7 mouse cellular contexts compared by ENCODE assay signal in the genomic region with DNA sequence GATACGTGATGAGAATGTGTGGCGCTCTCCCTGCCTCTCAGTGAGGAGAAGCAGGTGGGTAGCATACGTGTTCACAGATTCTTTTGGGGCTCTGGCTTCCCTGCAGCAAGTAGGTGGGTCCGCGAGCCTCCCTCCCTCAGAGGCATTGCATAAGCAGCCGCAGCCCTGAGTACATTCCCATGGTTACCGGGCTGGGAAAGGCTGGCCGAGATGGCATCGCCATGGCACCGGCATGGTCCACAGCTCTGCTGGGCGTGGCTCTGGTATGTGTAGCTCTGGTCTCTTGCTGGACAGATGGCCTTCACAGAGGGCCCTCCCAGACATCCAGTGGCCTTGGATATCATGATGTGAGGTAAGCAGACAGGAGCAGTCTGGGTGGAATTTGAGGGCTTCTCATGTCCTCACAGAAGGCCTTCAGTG. TPM values are rescaled to one million over a fixed set of nuclear protein-coding genes. Genes with fewer than 3 reads are reported as not detected.
DNase-seq lines count a peak whose midpoint lies in the region; ATAC-seq and TF ChIP-seq lines count a peak whose summit lies in the region.

No protein-coding gene starts in this region.

- no peaks in the 10 kb centered on the region for H3K27me3 ChIP-seq in embryonic facial prominence, embryonic 11.5 days (ENCODE audit: control insufficient read depth, insufficient read depth, low read length)
- peaks cover 11% of the 10 kb centered on the region; the same call in 1 of the 2 replicates for H3K27me3 ChIP-seq in hindbrain, embryonic 10.5 days (ENCODE audit: insufficient read depth, poor library complexity, severe bottlenecking)

- H3K4me1 ChIP-seq in embryonic facial prominence, embryonic 11.5 days (ENCODE audit: control insufficient read depth, insufficient read depth, low read length) = no peaks in the 10 kb centered on the region
- H3K4me1 ChIP-seq in hindbrain, embryonic 10.5 days (replicated peaks) = peaks cover 36% of the 10 kb centered on the region
- peaks cover 60% of the 10 kb centered on the region for H3K4me1 ChIP-seq in olfactory bulb, adult 2 months (ENCODE audit: control insufficient read depth, insufficient read depth, low read length)

- H3K9me3 ChIP-seq in embryonic facial prominence, embryonic 11.5 days (replicated peaks; ENCODE audit: control insufficient read depth, low read length) = no peaks in the 10 kb centered on the region
- no peaks in the 10 kb centered on the region for H3K9me3 ChIP-seq in hindbrain, embryonic 10.5 days

- WGBS in embryonic facial prominence, embryonic 11.5 days = 70% methylated on average over 11 of the region's 11 CpGs
- 65% methylated on average over 11 of the region's 11 CpGs for WGBS in hindbrain, embryonic 10.5 days
- 19% methylated on average over 11 of the region's 11 CpGs for WGBS in olfactory bulb, adult 2 months

- no peak overlapping the region for H3K9ac ChIP-seq in embryonic facial prominence, embryonic 11.5 days (replicated peaks; ENCODE audit: low read length)

- no peak overlapping the region for H3K27ac ChIP-seq in embryonic facial prominence, embryonic 11.5 days (replicated peaks; ENCODE audit: low read depth, low read length)
- peak overlapping the region; percentile 66 for H3K27ac ChIP-seq in hindbrain, embryonic 10.5 days
- peak overlapping the region; percentile 95 for H3K27ac ChIP-seq in olfactory bulb, adult 2 months (ENCODE audit: insufficient read depth, low read depth, low read length)

- no peak overlapping the region for H3K4me3 ChIP-seq in embryonic facial prominence, embryonic 11.5 days (ENCODE audit: low read depth, low read length)
- no peak overlapping the region for H3K4me3 ChIP-seq in hindbrain, embryonic 10.5 days
- no peak overlapping the region for H3K4me3 ChIP-seq in olfactory bulb, adult 2 months (ENCODE audit: insufficient read depth, low read depth, low read length)

- no peak overlapping the region for H3K4me2 ChIP-seq in embryonic facial prominence, embryonic 11.5 days (ENCODE audit: low read depth, low read length)

- peak; percentile 64 for ATAC-seq in embryonic facial prominence, embryonic 11.5 days (replicated peaks; ENCODE audit: insufficient number of reproducible peaks, low FRiP score, low TSS enrichment, low read depth)

- TF ChIP-seq POLR2A in olfactory bulb, adult 2 months (IDR thresholded peaks at IDR 0.05; ENCODE audit: insufficient read depth, low read depth, low read length) = no peak

- no peaks in the 10 kb centered on the region for H3K36me3 ChIP-seq in embryonic facial prominence, embryonic 11.5 days (replicated peaks; ENCODE audit: control insufficient read depth, insufficient read depth, low read depth, low read length)
- no peaks in the 10 kb centered on the region for H3K36me3 ChIP-seq in hindbrain, embryonic 10.5 days

- TF ChIP-seq CTCF in olfactory bulb, adult 2 months (IDR thresholded peaks at IDR 0.05; ENCODE audit: insufficient read depth, low read depth, low read length) = no peak

- peak; percentile 39 for DNase-seq in 3T3-L1 (ENCODE audit: low read depth, low spot score)
- DNase-seq in Muller cell, postnatal 12 days (ENCODE audit: inconsistent ontology term) = peak; percentile 29
- peak; percentile 9 for DNase-seq in embryonic facial prominence, embryonic 11.5 days (ENCODE audit: low spot score)
- DNase-seq in hindbrain, embryonic 10.5 days (ENCODE audit: low spot score) = peak; percentile 50
- peak; percentile 74 to 89 for DNase-seq in left cerebral cortex, adult 9 months (ENCODE audit: low spot score in 2 of 2)
- no peak for DNase-seq in liver

RNA-seq across cellular contexts. Expression of a gene that starts 20.5 kb away (rescaled TPM):
- polyA plus RNA-seq in embryonic facial prominence, embryonic 11.5 days (2014; fragmentation: Nextera tagmentation; extraction: Ambion mirVana) = not detected in 2 replicates
- polyA plus RNA-seq in hindbrain, embryonic 10.5 days (2016; fragmentation: Nextera tagmentation; extraction: Ambion mirVana) = not detected in 2 replicates
- not detected in 2 replicates for polyA plus RNA-seq in olfactory bulb, adult 2 months (2012; ENCODE audit: insufficient read depth, insufficient read length, low replicate concordance, missing spikeins)

RNA-seq across cellular contexts. Expression of a gene that starts 55.1 kb away (rescaled TPM):
- 2.5 and 3.7 TPM in 2 replicates for polyA plus RNA-seq in embryonic facial prominence, embryonic 11.5 days (2014; fragmentation: Nextera tagmentation; extraction: Ambion mirVana)
- polyA plus RNA-seq in hindbrain, embryonic 10.5 days (2016; fragmentation: Nextera tagmentation; extraction: Ambion mirVana) = 31.4 and 32.4 TPM in 2 replicates
- not detected in 2 replicates for polyA plus RNA-seq in olfactory bulb, adult 2 months (2012; ENCODE audit: insufficient read depth, insufficient read length, low replicate concordance, missing spikeins)
